Mouse (Mus musculus): Measurements from ENCODE around the gene Rgs6.

GRCm38 (mm10) chr12:83146917-83147316, 558.8 kb downstream of the Rgs6 start:
- no peak for TF ChIP-seq POLR2A (IDR thresholded peaks at IDR 0.05; ENCODE audit: borderline replicate concordance, insufficient read depth, low read length)
- no peak for TF ChIP-seq CTCF (IDR thresholded peaks at IDR 0.05; ENCODE audit: borderline replicate concordance, insufficient read depth, low read depth, low read length)

Data from cerebellum, adult 2 months (tissue).